In genomic region chr15:12388726-12389489, GRCm38 (mm10) we compare ENCODE assay signal across 21 mouse cellular contexts.
DNase-seq lines count a peak whose midpoint lies in the region; ATAC-seq and TF ChIP-seq lines count a peak whose summit lies in the region.
"Had no signal": no experiment of that assay in that cellular context is flagged by ENCODE, and none has a peak within 500 bp of the region (broad histone marks: within the 10 kb centered on the region; RNA-seq: fewer than 3 reads in every experiment).

No protein-coding gene starts in this region.

- peaks cover 19% of the 10 kb centered on the region for H3K4me1 ChIP-seq in hindbrain, embryonic 10.5 days (replicated peaks)
- 0 out of 2 replicates have a peak, but pooled peaks cover 5% of the 10 kb centered on the region for H3K4me1 ChIP-seq in hindbrain, postnatal 0 days (ENCODE audit: insufficient read depth, low read length)
- H3K4me1 ChIP-seq in hindbrain, embryonic 11.5 days (replicated peaks; ENCODE audit: control insufficient read depth, insufficient read depth, low read length) = no peaks in the 10 kb centered on the region
- peaks cover 8% of the 10 kb centered on the region for H3K4me1 ChIP-seq in hindbrain, embryonic 15.5 days (replicated peaks)
- 0 out of 2 replicates have a peak, but pooled peaks cover 10% of the 10 kb centered on the region for H3K4me1 ChIP-seq in midbrain, embryonic 14.5 days (ENCODE audit: control insufficient read depth, insufficient read depth, low read length)
- H3K4me1 ChIP-seq: embryonic facial prominence, embryonic 12.5 days; heart, embryonic 13.5 days had no signal

- ATAC-seq in hindbrain, postnatal 0 days = no peak
- peak; percentile 76 for ATAC-seq in hindbrain, embryonic 11.5 days (ENCODE audit: low FRiP score)
- ATAC-seq in hindbrain, embryonic 15.5 days (ENCODE audit: low FRiP score, low read depth) = peak; percentile 71; the same call in 1 of the 2 replicates
- ATAC-seq in midbrain, embryonic 14.5 days (ENCODE audit: low FRiP score, low TSS enrichment) = peak; percentile 89

- no peaks in the 10 kb centered on the region for H3K27me3 ChIP-seq in hindbrain, embryonic 10.5 days (ENCODE audit: insufficient read depth, poor library complexity, severe bottlenecking)
- H3K27me3 ChIP-seq in hindbrain, postnatal 0 days (ENCODE audit: insufficient read depth, low read length) = no peaks in the 10 kb centered on the region
- H3K27me3 ChIP-seq in hindbrain, embryonic 11.5 days (ENCODE audit: control insufficient read depth, insufficient read depth, low read length) = no peaks in the 10 kb centered on the region
- H3K27me3 ChIP-seq in hindbrain, embryonic 15.5 days = no peaks in the 10 kb centered on the region
- H3K27me3 ChIP-seq in midbrain, embryonic 14.5 days (ENCODE audit: control insufficient read depth, insufficient read depth, low read length) = no peaks in the 10 kb centered on the region
- H3K27me3 ChIP-seq: embryonic facial prominence, embryonic 12.5 days; heart, embryonic 13.5 days had no signal

- no peak overlapping the region for H3K4me2 ChIP-seq in hindbrain, postnatal 0 days (ENCODE audit: low read depth, low read length)
- H3K4me2 ChIP-seq in hindbrain, embryonic 11.5 days (replicated peaks; ENCODE audit: low read depth, low read length) = no peak overlapping the region
- no peak overlapping the region for H3K4me2 ChIP-seq in hindbrain, embryonic 15.5 days
- peak overlapping the region; percentile 19; the same call in 1 of the 2 replicates for H3K4me2 ChIP-seq in midbrain, embryonic 14.5 days (ENCODE audit: low read length)
- H3K4me2 ChIP-seq: embryonic facial prominence, embryonic 12.5 days; heart, embryonic 13.5 days had no signal

- H3K27ac ChIP-seq in hindbrain, embryonic 10.5 days = peak overlapping the region; percentile 50
- H3K27ac ChIP-seq in hindbrain, postnatal 0 days = no peak overlapping the region
- H3K27ac ChIP-seq in hindbrain, embryonic 11.5 days (ENCODE audit: low read depth, low read length) = no peak overlapping the region
- no peak overlapping the region for H3K27ac ChIP-seq in hindbrain, embryonic 15.5 days (replicated peaks)
- peak overlapping the region; percentile 62 for H3K27ac ChIP-seq in midbrain, embryonic 14.5 days (replicated peaks; ENCODE audit: low read depth, low read length)
- H3K27ac ChIP-seq: embryonic facial prominence, embryonic 12.5 days; heart, adult 2 months; heart, embryonic 13.5 days had no signal

- H3K9me3 ChIP-seq in hindbrain, embryonic 10.5 days = no peaks in the 10 kb centered on the region
- no peaks in the 10 kb centered on the region for H3K9me3 ChIP-seq in hindbrain, postnatal 0 days (ENCODE audit: low read length)
- H3K9me3 ChIP-seq in hindbrain, embryonic 11.5 days (ENCODE audit: control insufficient read depth, low read length) = no peaks in the 10 kb centered on the region
- no peaks in the 10 kb centered on the region for H3K9me3 ChIP-seq in hindbrain, embryonic 15.5 days
- H3K9me3 ChIP-seq in midbrain, embryonic 14.5 days (ENCODE audit: control insufficient read depth, low read length) = no peaks in the 10 kb centered on the region
- H3K9me3 ChIP-seq: embryonic facial prominence, embryonic 12.5 days; heart, embryonic 13.5 days had no signal

- no peak for TF ChIP-seq CTCF in hindbrain, postnatal 0 days (IDR thresholded peaks at IDR 0.05; ENCODE audit: low read depth)

- H3K9ac ChIP-seq in hindbrain, postnatal 0 days (replicated peaks; ENCODE audit: low read length) = no peak overlapping the region
- H3K9ac ChIP-seq in hindbrain, embryonic 11.5 days (ENCODE audit: low read depth, low read length) = no peak overlapping the region
- H3K9ac ChIP-seq in hindbrain, embryonic 15.5 days = no peak overlapping the region
- H3K9ac ChIP-seq in midbrain, embryonic 14.5 days (replicated peaks; ENCODE audit: low read length) = no peak overlapping the region
- H3K9ac ChIP-seq: embryonic facial prominence, embryonic 12.5 days; heart, embryonic 13.5 days had no signal

- 65% methylated on average over 15 of the region's 15 CpGs for WGBS in hindbrain, embryonic 10.5 days
- 37% methylated on average over 15 of the region's 15 CpGs for WGBS in hindbrain, postnatal 0 days
- 63% methylated on average over 15 of the region's 15 CpGs for whole genome bisulfite sequencing in hindbrain, embryonic 11.5 days
- WGBS in hindbrain, embryonic 15.5 days = 40% methylated on average over 15 of the region's 15 CpGs
- WGBS in midbrain, embryonic 14.5 days = 13% methylated on average over 15 of the region's 15 CpGs

- H3K36me3 ChIP-seq in hindbrain, embryonic 10.5 days = no peaks in the 10 kb centered on the region
- no peaks in the 10 kb centered on the region for H3K36me3 ChIP-seq in hindbrain, postnatal 0 days (ENCODE audit: insufficient read depth, low read length)
- H3K36me3 ChIP-seq in hindbrain, embryonic 11.5 days (ENCODE audit: control insufficient read depth, insufficient read depth, low read length) = no peaks in the 10 kb centered on the region
- no peaks in the 10 kb centered on the region for H3K36me3 ChIP-seq in hindbrain, embryonic 15.5 days
- H3K36me3 ChIP-seq in midbrain, embryonic 14.5 days (ENCODE audit: control insufficient read depth, insufficient read depth, low read length) = no peaks in the 10 kb centered on the region
- H3K36me3 ChIP-seq: embryonic facial prominence, embryonic 12.5 days had no signal

- no peak overlapping the region for H3K4me3 ChIP-seq in hindbrain, embryonic 10.5 days
- no peak overlapping the region for H3K4me3 ChIP-seq in hindbrain, postnatal 0 days (ENCODE audit: low read length)
- no peak overlapping the region for H3K4me3 ChIP-seq in hindbrain, embryonic 11.5 days (ENCODE audit: low read depth, low read length)
- no peak overlapping the region for H3K4me3 ChIP-seq in hindbrain, embryonic 15.5 days
- H3K4me3 ChIP-seq in midbrain, embryonic 14.5 days (replicated peaks; ENCODE audit: low read depth, low read length) = no peak overlapping the region
- H3K4me3 ChIP-seq: embryonic facial prominence, embryonic 12.5 days; heart, adult 2 months; heart, embryonic 13.5 days had no signal

- DNase-seq in hindbrain, embryonic 10.5 days (ENCODE audit: low spot score) = no peak
- no peak for DNase-seq in hindbrain, postnatal 0 days (ENCODE audit: low spot score)
- DNase-seq in hindbrain, embryonic 11.5 days (ENCODE audit: low spot score) = no peak
- peak; percentile 75 for DNase-seq in midbrain, embryonic 14.5 days
- no peak for DNase-seq in lung, postnatal 4 days
- DNase-seq in lung, postnatal 25 days (ENCODE audit: low spot score) = no peak
- no peak for DNase-seq in cerebellum, adult 9-11 months
- DNase-seq: adrenal gland, postnatal 36 days; cerebellum, adult 11-12 months; cerebellum, postnatal 14 days; gastrocnemius, postnatal 25 days; heart, adult 2 months; heart, postnatal 36 days; kidney, adult 8-10 months; kidney, postnatal 14 days; layer of hippocampus, postnatal 36 days; thymus, adult 18-20 months; thymus, postnatal 36 days had no signal

Comparison
In these comparisons a context has a peak if more than half of its experiments do, and no peak if none do; other contexts are left out.
1. H3K27ac ChIP-seq: peak in hindbrain, embryonic 10.5 days (single experiment) and midbrain, embryonic 14.5 days (single experiment); none in hindbrain, postnatal 0 days (single experiment), hindbrain, embryonic 11.5 days (single experiment) and hindbrain, embryonic 15.5 days (single experiment).